Comparison of ENCODE assay signal across 17 mouse cellular contexts in the genomic region with DNA sequence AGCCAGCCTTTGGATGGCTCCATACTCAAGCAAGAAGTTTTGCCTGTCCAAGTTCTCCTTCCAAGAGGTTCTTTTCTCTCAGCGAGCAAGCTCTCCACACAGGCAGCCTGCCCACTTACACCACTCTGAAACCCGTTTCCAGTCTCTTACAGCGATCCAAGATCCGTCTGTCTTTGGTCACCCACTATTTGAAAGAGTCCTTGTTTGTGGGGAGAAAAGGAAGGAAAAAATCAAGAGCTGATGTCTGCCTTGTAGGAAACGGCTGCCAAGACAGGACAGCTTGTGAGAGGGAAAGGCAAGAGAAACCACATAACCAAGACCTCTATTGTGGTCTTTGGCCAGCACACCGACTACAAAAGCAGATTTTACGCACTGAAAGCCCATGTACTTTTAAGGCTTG. TPM values are rescaled to one million over a fixed set of nuclear protein-coding genes. Genes with fewer than 3 reads are reported as not detected.
DNase-seq lines count a peak whose midpoint lies in the region; ATAC-seq and TF ChIP-seq lines count a peak whose summit lies in the region.
"Had no signal": no experiment of that assay in that cellular context is flagged by ENCODE, and none has a peak within 500 bp of the region (broad histone marks: within the 10 kb centered on the region; RNA-seq: fewer than 3 reads in every experiment).

No protein-coding gene starts in this region.

- H3K9me3 ChIP-seq in forebrain, embryonic 14.5 days (replicated peaks; ENCODE audit: control insufficient read depth, low read length), result no peaks in the 10 kb centered on the region
- H3K9me3 ChIP-seq in forebrain, embryonic 10.5 days, result no peaks in the 10 kb centered on the region
- no peaks in the 10 kb centered on the region for H3K9me3 ChIP-seq in hindbrain, postnatal 0 days (ENCODE audit: low read length)
- H3K9me3 ChIP-seq in hindbrain, embryonic 13.5 days, result no peaks in the 10 kb centered on the region
- H3K9me3 ChIP-seq: heart, embryonic 15.5 days; hindbrain, embryonic 10.5 days; liver, embryonic 13.5 days; midbrain, embryonic 13.5 days had no signal

- no peak overlapping the region for H3K4me3 ChIP-seq in forebrain, embryonic 14.5 days (ENCODE audit: low read depth, low read length)
- no peak overlapping the region for H3K4me3 ChIP-seq in forebrain, embryonic 10.5 days
- no peak overlapping the region for H3K4me3 ChIP-seq in hindbrain, postnatal 0 days (ENCODE audit: low read length)
- H3K4me3 ChIP-seq in hindbrain, embryonic 13.5 days, result no peak overlapping the region
- H3K4me3 ChIP-seq: heart, embryonic 15.5 days; hindbrain, embryonic 10.5 days; liver, embryonic 13.5 days; midbrain, embryonic 13.5 days; myocyte had no signal

- no peak overlapping the region for H3K9ac ChIP-seq in forebrain, embryonic 14.5 days (ENCODE audit: low read length)
- H3K9ac ChIP-seq in hindbrain, postnatal 0 days (replicated peaks; ENCODE audit: low read length), result no peak overlapping the region
- no peak overlapping the region for H3K9ac ChIP-seq in hindbrain, embryonic 13.5 days
- H3K9ac ChIP-seq: heart, embryonic 15.5 days; liver, embryonic 13.5 days; midbrain, embryonic 13.5 days had no signal

- H3K27me3 ChIP-seq in forebrain, embryonic 14.5 days (replicated peaks; ENCODE audit: control insufficient read depth, insufficient read depth, low read length), result no peaks in the 10 kb centered on the region
- H3K27me3 ChIP-seq in forebrain, embryonic 10.5 days (ENCODE audit: poor library complexity, severe bottlenecking), result no peaks in the 10 kb centered on the region
- no peaks in the 10 kb centered on the region for H3K27me3 ChIP-seq in hindbrain, postnatal 0 days (ENCODE audit: insufficient read depth, low read length)
- no peaks in the 10 kb centered on the region for H3K27me3 ChIP-seq in hindbrain, embryonic 13.5 days
- H3K27me3 ChIP-seq: heart, embryonic 15.5 days; liver, embryonic 13.5 days; midbrain, embryonic 13.5 days; Patski had no signal

- no peak for TF ChIP-seq CTCF in hindbrain, postnatal 0 days (IDR thresholded peaks at IDR 0.05; ENCODE audit: low read depth)

- peak; percentile 48 for DNase-seq in forebrain, embryonic 14.5 days (ENCODE audit: low spot score)
- DNase-seq in forebrain, embryonic 10.5 days (ENCODE audit: extremely low spot score, low spot score), result no peak
- DNase-seq in hindbrain, postnatal 0 days (ENCODE audit: low spot score), result peak; percentile 32
- peak; percentile 12 for DNase-seq in lung, postnatal 10 days
- no peak for DNase-seq in lung, postnatal 14 days
- DNase-seq in fibroblast of lung, adult 2 months (ENCODE audit: low read depth), result peak; percentile 57
- no peak for DNase-seq in thymus, postnatal 0 days (ENCODE audit: low spot score)
- DNase-seq: cerebellum, postnatal 36 days; kidney, adult 2 months; liver, embryonic 13.5 days; lung, postnatal 36 days had no signal

- peaks cover 36% of the 10 kb centered on the region for H3K4me1 ChIP-seq in forebrain, embryonic 14.5 days (ENCODE audit: control insufficient read depth, insufficient read depth, low read length)
- H3K4me1 ChIP-seq in forebrain, embryonic 10.5 days, result peaks cover 60% of the 10 kb centered on the region
- H3K4me1 ChIP-seq in hindbrain, postnatal 0 days (ENCODE audit: insufficient read depth, low read length), result peaks cover 13% of the 10 kb centered on the region
- peaks cover 51% of the 10 kb centered on the region for H3K4me1 ChIP-seq in hindbrain, embryonic 13.5 days (replicated peaks)

- WGBS in forebrain, embryonic 14.5 days, result 50% methylated on average over 7 of the region's 7 CpGs
- WGBS in forebrain, embryonic 10.5 days, result 85% methylated on average over 7 of the region's 7 CpGs
- WGBS in hindbrain, postnatal 0 days, result 58% methylated on average over 7 of the region's 7 CpGs
- WGBS in hindbrain, embryonic 13.5 days, result 74% methylated on average over 7 of the region's 7 CpGs

- no peak for ATAC-seq in forebrain, embryonic 14.5 days
- ATAC-seq in hindbrain, postnatal 0 days, result no peak
- no peak for ATAC-seq in hindbrain, embryonic 13.5 days (ENCODE audit: low FRiP score)
- ATAC-seq: midbrain, embryonic 13.5 days; Patski had no signal

- no peak overlapping the region for H3K4me2 ChIP-seq in forebrain, embryonic 14.5 days (ENCODE audit: low read length)
- peak overlapping the region; percentile 27 for H3K4me2 ChIP-seq in hindbrain, postnatal 0 days (ENCODE audit: low read depth, low read length)
- H3K4me2 ChIP-seq in hindbrain, embryonic 13.5 days, result no peak overlapping the region
- H3K4me2 ChIP-seq: heart, embryonic 15.5 days; liver, embryonic 13.5 days; midbrain, embryonic 13.5 days had no signal

- peak overlapping the region; percentile 22 for H3K27ac ChIP-seq in forebrain, embryonic 14.5 days (ENCODE audit: low read depth, low read length)
- no peak overlapping the region for H3K27ac ChIP-seq in forebrain, embryonic 10.5 days
- no peak overlapping the region for H3K27ac ChIP-seq in hindbrain, postnatal 0 days
- no peak overlapping the region; the same call in 1 of the 2 replicates for H3K27ac ChIP-seq in hindbrain, embryonic 13.5 days
- H3K27ac ChIP-seq: heart, embryonic 15.5 days; hindbrain, embryonic 10.5 days; liver, embryonic 13.5 days; midbrain, embryonic 13.5 days had no signal

- no peaks in the 10 kb centered on the region for H3K36me3 ChIP-seq in forebrain, embryonic 14.5 days (ENCODE audit: control insufficient read depth, insufficient read depth, low read length)
- peaks cover 36% of the 10 kb centered on the region for H3K36me3 ChIP-seq in forebrain, embryonic 10.5 days (replicated peaks)
- H3K36me3 ChIP-seq in hindbrain, postnatal 0 days (ENCODE audit: insufficient read depth, low read length), result no peaks in the 10 kb centered on the region
- H3K36me3 ChIP-seq in hindbrain, embryonic 13.5 days, result no peaks in the 10 kb centered on the region
- H3K36me3 ChIP-seq: heart, embryonic 15.5 days; liver, embryonic 13.5 days had no signal

RNA-seq across cellular contexts. Expression of a gene that starts 33.5 kb away (rescaled TPM):
- polyA plus RNA-seq in forebrain, embryonic 14.5 days (2014; fragmentation: Nextera tagmentation; extraction: Ambion mirVana), result 69.4 and 92.3 TPM in 2 replicates
- 78.1 and 81.6 TPM in 2 replicates for polyA plus RNA-seq in forebrain, embryonic 10.5 days (2016; fragmentation: Nextera tagmentation; extraction: Ambion mirVana)
- 106 and 118 TPM in 2 replicates for total RNA-seq in hindbrain, postnatal 0 days (2014; rRNA removed)
- 81.2 and 82.5 TPM in 2 replicates for polyA plus RNA-seq in hindbrain, postnatal 0 days (2015; fragmentation: Nextera tagmentation; extraction: Ambion mirVana)
- polyA plus RNA-seq in hindbrain, embryonic 13.5 days (2015; fragmentation: Nextera tagmentation; extraction: Ambion mirVana), result 109 and 116 TPM in 2 replicates
- polyA plus RNA-seq in thymus, postnatal 0 days (2015; fragmentation: Nextera tagmentation; extraction: Ambion mirVana), result 8.3 and 8.6 TPM in 2 replicates

Comparison
In these comparisons a context has a peak if more than half of its experiments do, and no peak if none do; other contexts are left out.
1. DNase-seq: peak in forebrain, embryonic 14.5 days (single experiment), hindbrain, postnatal 0 days (single experiment), lung, postnatal 10 days (single experiment) and fibroblast of lung, adult 2 months (single experiment); none in forebrain, embryonic 10.5 days (single experiment), lung, postnatal 14 days (single experiment) and thymus, postnatal 0 days (single experiment).